In genomic region chr7:111969198-111969887, GRCm38 (mm10) we compare ENCODE assay signal across 9 mouse cellular contexts. TPM values are rescaled to one million over a fixed set of nuclear protein-coding genes. Genes with fewer than 3 reads are reported as not detected.
DNase-seq lines count a peak whose midpoint lies in the region; ATAC-seq and TF ChIP-seq lines count a peak whose summit lies in the region.
"Had no signal": no experiment of that assay in that cellular context is flagged by ENCODE, and none has a peak within 500 bp of the region (broad histone marks: within the 10 kb centered on the region; RNA-seq: fewer than 3 reads in every experiment).

No protein-coding gene starts in this region.

- no peaks in the 10 kb centered on the region for H3K36me3 ChIP-seq in kidney, adult 2 months (ENCODE audit: control insufficient read depth, insufficient read depth, low read length)
- H3K36me3 ChIP-seq in kidney, embryonic 14.5 days (ENCODE audit: control insufficient read depth, insufficient read depth, low read length), result no peaks in the 10 kb centered on the region
- no peaks in the 10 kb centered on the region for H3K36me3 ChIP-seq in forebrain, embryonic 12.5 days (replicated peaks)
- H3K36me3 ChIP-seq in intestine, embryonic 14.5 days (ENCODE audit: control insufficient read depth, insufficient read depth, low read length), result no peaks in the 10 kb centered on the region
- H3K36me3 ChIP-seq in neural tube, embryonic 11.5 days (ENCODE audit: control insufficient read depth, insufficient read depth, low read length), result no peaks in the 10 kb centered on the region

- TF ChIP-seq CTCF in kidney, adult 2 months (conservative IDR thresholded peaks at IDR 0.05; ENCODE audit: insufficient read depth, insufficient read length, low read depth, low read length), result peak; percentile 42

- H3K4me3 ChIP-seq in kidney, adult 2 months (ENCODE audit: insufficient read depth, low read depth, low read length), result no peak overlapping the region
- H3K4me3 ChIP-seq in kidney, embryonic 14.5 days (ENCODE audit: low read length), result no peak overlapping the region
- H3K4me3 ChIP-seq in forebrain, embryonic 12.5 days (replicated peaks), result no peak overlapping the region
- H3K4me3 ChIP-seq in intestine, embryonic 14.5 days (ENCODE audit: low read depth, low read length), result no peak overlapping the region
- H3K4me3 ChIP-seq in neural tube, embryonic 11.5 days (ENCODE audit: low read depth, low read length), result no peak overlapping the region
- H3K4me3 ChIP-seq: myocyte had no signal

- TF ChIP-seq POLR2A in kidney, adult 2 months (IDR thresholded peaks at IDR 0.05; ENCODE audit: low read depth, low read length), result no peak

- no peak for ATAC-seq in kidney, embryonic 14.5 days (ENCODE audit: low FRiP score, low TSS enrichment)
- ATAC-seq in forebrain, embryonic 12.5 days (ENCODE audit: low FRiP score), result 0 out of 2 replicates have a peak, but pooled peaks have one; percentile 39
- no peak; the same call in 1 of the 2 replicates for ATAC-seq in intestine, embryonic 14.5 days (replicated peaks; ENCODE audit: low FRiP score, low TSS enrichment, low read depth)
- no peak for ATAC-seq in neural tube, embryonic 11.5 days (ENCODE audit: insufficient read depth, low FRiP score, low TSS enrichment)

- no peaks in the 10 kb centered on the region for H3K9me3 ChIP-seq in kidney, embryonic 14.5 days (ENCODE audit: control insufficient read depth, low read length)
- no peaks in the 10 kb centered on the region for H3K9me3 ChIP-seq in forebrain, embryonic 12.5 days
- no peaks in the 10 kb centered on the region for H3K9me3 ChIP-seq in intestine, embryonic 14.5 days (ENCODE audit: control insufficient read depth, low read length)
- no peaks in the 10 kb centered on the region for H3K9me3 ChIP-seq in neural tube, embryonic 11.5 days (ENCODE audit: control insufficient read depth, low read length)

- DNase-seq in kidney, adult 2 months, result peak; percentile 78
- peak; percentile 32 for DNase-seq in c-Kit-positive CD71-negative TER-119-negative erythroid progenitor cells, embryonic 14.5 days (ENCODE audit: low read depth)
- DNase-seq in intestine, embryonic 14.5 days (ENCODE audit: low spot score), result peak; percentile 91
- DNase-seq in left cerebral cortex, postnatal 14 days (ENCODE audit: low spot score in 2 of 2), result peak; percentile 83 to 90
- DNase-seq in neural tube, embryonic 11.5 days (ENCODE audit: low spot score), result peak; percentile 61
- peak; percentile 56 for DNase-seq in thymus, postnatal 4 days

- no peak overlapping the region for H3K9ac ChIP-seq in kidney, embryonic 14.5 days (ENCODE audit: low read depth, low read length)
- H3K9ac ChIP-seq in forebrain, embryonic 12.5 days, result no peak overlapping the region
- H3K9ac ChIP-seq in intestine, embryonic 14.5 days (ENCODE audit: low read length), result no peak overlapping the region
- H3K9ac ChIP-seq in neural tube, embryonic 11.5 days (ENCODE audit: low read length), result no peak overlapping the region

- no peak overlapping the region for H3K4me2 ChIP-seq in kidney, embryonic 14.5 days (replicated peaks; ENCODE audit: low read depth, low read length)
- no peak overlapping the region for H3K4me2 ChIP-seq in forebrain, embryonic 12.5 days
- no peak overlapping the region for H3K4me2 ChIP-seq in intestine, embryonic 14.5 days (ENCODE audit: low read length)
- no peak overlapping the region for H3K4me2 ChIP-seq in neural tube, embryonic 11.5 days (ENCODE audit: low read depth)

- intact Hi-C loops in left cerebral cortex, postnatal 14 days (cut with DNase I), result loop anchor here (1.0 to 5.0 kb wide), 4 partner anchors 189 to 789 kb away; no protein-coding TSS in a partner anchor

- no peak overlapping the region for H3K27ac ChIP-seq in kidney, adult 2 months (ENCODE audit: insufficient read depth, low read depth, low read length)
- no peak overlapping the region for H3K27ac ChIP-seq in kidney, embryonic 14.5 days (ENCODE audit: low read depth, low read length)
- H3K27ac ChIP-seq in forebrain, embryonic 12.5 days, result no peak overlapping the region
- H3K27ac ChIP-seq in intestine, embryonic 14.5 days (ENCODE audit: low read depth), result no peak overlapping the region
- no peak overlapping the region for H3K27ac ChIP-seq in neural tube, embryonic 11.5 days (ENCODE audit: low read depth, low read length)

- no peaks in the 10 kb centered on the region for H3K4me1 ChIP-seq in kidney, adult 2 months (ENCODE audit: control insufficient read depth, insufficient read depth, low read length)
- H3K4me1 ChIP-seq in kidney, embryonic 14.5 days (ENCODE audit: control insufficient read depth, insufficient read depth, low read length), result no peaks in the 10 kb centered on the region
- peaks cover 9% of the 10 kb centered on the region; the same call in 1 of the 2 replicates for H3K4me1 ChIP-seq in forebrain, embryonic 12.5 days
- no peaks in the 10 kb centered on the region for H3K4me1 ChIP-seq in intestine, embryonic 14.5 days (replicated peaks; ENCODE audit: control insufficient read depth, insufficient read depth, low read length)
- H3K4me1 ChIP-seq in neural tube, embryonic 11.5 days (ENCODE audit: control insufficient read depth, insufficient read depth, low read length), result no peaks in the 10 kb centered on the region

- WGBS in kidney, adult 2 months, result 57% methylated on average over 4 of the region's 4 CpGs
- WGBS in kidney, embryonic 14.5 days, result 52% methylated on average over 4 of the region's 4 CpGs
- 54% methylated on average over 4 of the region's 4 CpGs for WGBS in forebrain, embryonic 12.5 days
- 57% methylated on average over 4 of the region's 4 CpGs for WGBS in intestine, embryonic 14.5 days
- 52% methylated on average over 4 of the region's 4 CpGs for WGBS in neural tube, embryonic 11.5 days

- H3K27me3 ChIP-seq in kidney, adult 2 months (replicated peaks; ENCODE audit: control insufficient read depth, insufficient read depth, low read length), result no peaks in the 10 kb centered on the region
- no peaks in the 10 kb centered on the region for H3K27me3 ChIP-seq in kidney, embryonic 14.5 days (ENCODE audit: control insufficient read depth, insufficient read depth, low read length)
- peaks cover 3% of the 10 kb centered on the region; the same call in 1 of the 2 replicates for H3K27me3 ChIP-seq in forebrain, embryonic 12.5 days
- H3K27me3 ChIP-seq in intestine, embryonic 14.5 days (replicated peaks; ENCODE audit: control insufficient read depth, insufficient read depth, low read length), result no peaks in the 10 kb centered on the region
- no peaks in the 10 kb centered on the region for H3K27me3 ChIP-seq in neural tube, embryonic 11.5 days (ENCODE audit: control insufficient read depth, insufficient read depth, low read length)

RNA-seq across cellular contexts. Expression of gene Usp47, which starts 54.0 kb away (rescaled TPM):
- 11.5 and 15.5 TPM in 2 replicates for polyA plus RNA-seq in kidney, adult 2 months (2012; rRNA removed)
- polyA plus RNA-seq in kidney, embryonic 14.5 days (2014; fragmentation: Nextera tagmentation; extraction: Ambion mirVana), result 31.9 and 80.9 TPM in 2 replicates
- polyA plus RNA-seq in forebrain, embryonic 12.5 days (2016; fragmentation: Nextera tagmentation; extraction: Ambion mirVana), result 113 and 115 TPM in 2 replicates
- polyA plus RNA-seq in intestine, embryonic 14.5 days (2014; fragmentation: Nextera tagmentation; extraction: Ambion mirVana), result 82.1 and 82.6 TPM in 2 replicates
- 10 to 100 TPM; 62.9 to 64.3 TPM for total RNA-seq in left cerebral cortex, postnatal 14 days (2021)
- polyA plus RNA-seq in neural tube, embryonic 11.5 days (2014; fragmentation: Nextera tagmentation; extraction: Ambion mirVana), result 113 and 119 TPM in 2 replicates

Comparison
In these comparisons a context has a peak if more than half of its experiments do, and no peak if none do; other contexts are left out.
1. DNase-seq: peak in every context shown above with its lines; median percentile 91 in intestine, embryonic 14.5 days; 86 in left cerebral cortex, postnatal 14 days; 78 in kidney, adult 2 months; 61 in neural tube, embryonic 11.5 days; 56 in thymus, postnatal 4 days; 32 in c-Kit-positive CD71-negative TER-119-negative erythroid progenitor cells, embryonic 14.5 days.